15 mouse cellular contexts compared by ENCODE assay signal in genomic region chr3:34486441-34487050, GRCm38 (mm10).
A peak's percentile ranks its signal among the peaks of the same experiment; 100 is the strongest.
DNase-seq lines count a peak whose midpoint lies in the region; ATAC-seq and TF ChIP-seq lines count a peak whose summit lies in the region.
"Had no signal": no experiment of that assay in that cellular context is flagged by ENCODE, and none has a peak within 500 bp of the region (broad histone marks: within the 10 kb centered on the region; RNA-seq: fewer than 3 reads in every experiment).

No protein-coding gene starts in this region.

- H3K9ac ChIP-seq in forebrain, embryonic 15.5 days (replicated peaks) = no peak overlapping the region
- H3K9ac ChIP-seq in forebrain, embryonic 12.5 days = no peak overlapping the region
- H3K9ac ChIP-seq in liver, adult 2 months (ENCODE audit: low read depth, low read length) = no peak overlapping the region
- H3K9ac ChIP-seq in hindbrain, postnatal 0 days (replicated peaks; ENCODE audit: low read length) = no peak overlapping the region
- no peak overlapping the region for H3K9ac ChIP-seq in midbrain, postnatal 0 days (replicated peaks; ENCODE audit: low read length, poor library complexity, severe bottlenecking)
- H3K9ac ChIP-seq: heart, embryonic 15.5 days; neural tube, embryonic 13.5 days had no signal

- TF ChIP-seq CTCF in liver, adult 2 months (IDR thresholded peaks at IDR 0.05; ENCODE audit: low read depth, low read length) = no peak
- no peak for TF ChIP-seq CTCF in hindbrain, postnatal 0 days (IDR thresholded peaks at IDR 0.05; ENCODE audit: low read depth)
- no peak for TF ChIP-seq CTCF in midbrain, postnatal 0 days (IDR thresholded peaks at IDR 0.05)

- H3K27ac ChIP-seq in forebrain, embryonic 15.5 days (replicated peaks) = peak overlapping the region; percentile 52
- no peak overlapping the region for H3K27ac ChIP-seq in forebrain, embryonic 12.5 days
- H3K27ac ChIP-seq in liver, adult 2 months (replicated peaks; ENCODE audit: insufficient read depth, low read depth, low read length) = 0 out of 2 replicates have a peak overlapping the region, but pooled peaks have one; percentile 39
- H3K27ac ChIP-seq in hindbrain, postnatal 0 days = no peak overlapping the region
- no peak overlapping the region for H3K27ac ChIP-seq in midbrain, postnatal 0 days (ENCODE audit: low read depth, low read length)
- H3K27ac ChIP-seq: heart, embryonic 15.5 days; neural tube, embryonic 13.5 days had no signal

- H3K4me1 ChIP-seq in forebrain, embryonic 15.5 days = peaks cover 14% of the 10 kb centered on the region
- H3K4me1 ChIP-seq in forebrain, embryonic 12.5 days = peaks cover 23% of the 10 kb centered on the region
- H3K4me1 ChIP-seq in liver, adult 2 months (ENCODE audit: control insufficient read depth, insufficient read depth, low read length) = peaks cover 16% of the 10 kb centered on the region
- no peaks in the 10 kb centered on the region for H3K4me1 ChIP-seq in hindbrain, postnatal 0 days (ENCODE audit: insufficient read depth, low read length)
- H3K4me1 ChIP-seq in midbrain, postnatal 0 days (ENCODE audit: insufficient read depth, low read length) = no peaks in the 10 kb centered on the region
- H3K4me1 ChIP-seq: heart, embryonic 15.5 days; megakaryocyte, embryonic 14.5 days had no signal

- H3K4me3 ChIP-seq in forebrain, embryonic 15.5 days = no peak overlapping the region
- no peak overlapping the region for H3K4me3 ChIP-seq in forebrain, embryonic 12.5 days (replicated peaks)
- H3K4me3 ChIP-seq in liver, adult 2 months (ENCODE audit: insufficient read depth, low read depth, low read length) = no peak overlapping the region
- H3K4me3 ChIP-seq in hindbrain, postnatal 0 days (ENCODE audit: low read length) = no peak overlapping the region
- H3K4me3 ChIP-seq in midbrain, postnatal 0 days (ENCODE audit: low read depth, low read length) = no peak overlapping the region
- H3K4me3 ChIP-seq: heart, embryonic 15.5 days; megakaryocyte, embryonic 14.5 days; neural tube, embryonic 13.5 days had no signal

- peak; percentile 55 for DNase-seq in liver, adult 2 months (ENCODE audit: extremely low read depth, low read depth, low spot score)
- DNase-seq in liver = no peak
- DNase-seq in hindbrain, postnatal 0 days (ENCODE audit: low spot score) = peak; percentile 43
- DNase-seq in midbrain, postnatal 0 days (ENCODE audit: low spot score) = peak; percentile 27
- no peak for DNase-seq in left cerebral cortex, postnatal 25 days (ENCODE audit: low spot score in 2 of 2)
- DNase-seq in lung, postnatal 36 days = no peak
- DNase-seq: cerebellum, adult 8-10 months; gastrocnemius, postnatal 36 days; lung, adult 2 months had no signal

- H3K27me3 ChIP-seq in forebrain, embryonic 15.5 days = no peaks in the 10 kb centered on the region
- peaks cover 16% of the 10 kb centered on the region for H3K27me3 ChIP-seq in forebrain, embryonic 12.5 days
- no peaks in the 10 kb centered on the region for H3K27me3 ChIP-seq in liver, adult 2 months (ENCODE audit: control insufficient read depth, insufficient read depth, low read length)
- no peaks in the 10 kb centered on the region for H3K27me3 ChIP-seq in hindbrain, postnatal 0 days (ENCODE audit: insufficient read depth, low read length)
- 0 out of 2 replicates have a peak, but pooled peaks cover 3% of the 10 kb centered on the region for H3K27me3 ChIP-seq in midbrain, postnatal 0 days (ENCODE audit: insufficient read depth, low read length)
- H3K27me3 ChIP-seq: megakaryocyte, embryonic 14.5 days had no signal

- no peak overlapping the region for H3K4me2 ChIP-seq in forebrain, embryonic 15.5 days (replicated peaks)
- no peak overlapping the region for H3K4me2 ChIP-seq in forebrain, embryonic 12.5 days
- no peak overlapping the region for H3K4me2 ChIP-seq in hindbrain, postnatal 0 days (ENCODE audit: low read depth, low read length)
- no peak overlapping the region for H3K4me2 ChIP-seq in midbrain, postnatal 0 days (ENCODE audit: low read depth, low read length, poor library complexity, severe bottlenecking)
- H3K4me2 ChIP-seq: heart, embryonic 15.5 days; neural tube, embryonic 13.5 days had no signal

- H3K9me3 ChIP-seq in forebrain, embryonic 15.5 days = no peaks in the 10 kb centered on the region
- no peaks in the 10 kb centered on the region for H3K9me3 ChIP-seq in forebrain, embryonic 12.5 days
- no peaks in the 10 kb centered on the region for H3K9me3 ChIP-seq in hindbrain, postnatal 0 days (ENCODE audit: low read length)
- no peaks in the 10 kb centered on the region for H3K9me3 ChIP-seq in midbrain, postnatal 0 days (ENCODE audit: low read length)
- H3K9me3 ChIP-seq: heart, embryonic 15.5 days; neural tube, embryonic 13.5 days had no signal

- TF ChIP-seq POLR2A in liver, adult 2 months (IDR thresholded peaks at IDR 0.05; ENCODE audit: extremely low read depth, insufficient read depth, low read length) = no peak

- ATAC-seq in forebrain, embryonic 15.5 days (replicated peaks) = peak; percentile 67
- no peak for ATAC-seq in forebrain, embryonic 12.5 days (ENCODE audit: low FRiP score)
- ATAC-seq in hindbrain, postnatal 0 days = no peak
- no peak for ATAC-seq in midbrain, postnatal 0 days (ENCODE audit: low FRiP score)
- ATAC-seq: inflammation-experienced regulatory T-cells, adult 6 months had no signal

- intact Hi-C loops in left cerebral cortex, postnatal 25 days (cut with DNase I) = no loop called here

- no peaks in the 10 kb centered on the region for H3K79me2 ChIP-seq in liver, adult 2 months (ENCODE audit: control insufficient read depth, insufficient read depth, low read length)

- no peaks in the 10 kb centered on the region for H3K36me3 ChIP-seq in forebrain, embryonic 15.5 days
- no peaks in the 10 kb centered on the region for H3K36me3 ChIP-seq in forebrain, embryonic 12.5 days (replicated peaks)
- no peaks in the 10 kb centered on the region for H3K36me3 ChIP-seq in liver, adult 2 months (ENCODE audit: control insufficient read depth, insufficient read depth, low read length)
- H3K36me3 ChIP-seq in hindbrain, postnatal 0 days (ENCODE audit: insufficient read depth, low read length) = no peaks in the 10 kb centered on the region
- no peaks in the 10 kb centered on the region for H3K36me3 ChIP-seq in midbrain, postnatal 0 days (ENCODE audit: insufficient read depth, low read length)
- H3K36me3 ChIP-seq: heart, embryonic 15.5 days; neural tube, embryonic 13.5 days had no signal

- 6% methylated on average over 9 of the region's 9 CpGs for WGBS in forebrain, embryonic 15.5 days
- WGBS in forebrain, embryonic 12.5 days = 4% methylated on average over 9 of the region's 9 CpGs
- WGBS in liver, adult 2 months = 20% methylated on average over 9 of the region's 9 CpGs
- WGBS in hindbrain, postnatal 0 days = 15% methylated on average over 9 of the region's 9 CpGs
- WGBS in midbrain, postnatal 0 days = 9% methylated on average over 9 of the region's 9 CpGs

Comparison
In these comparisons a context has a peak if more than half of its experiments do, and no peak if none do; other contexts are left out.
1. H3K27ac ChIP-seq: peak in forebrain, embryonic 15.5 days (single experiment) and liver, adult 2 months (single experiment); none in forebrain, embryonic 12.5 days (single experiment), hindbrain, postnatal 0 days (single experiment) and midbrain, postnatal 0 days (single experiment).
2. DNase-seq: peak in liver, adult 2 months (single experiment), hindbrain, postnatal 0 days (single experiment) and midbrain, postnatal 0 days (single experiment); none in liver (single experiment), left cerebral cortex, postnatal 25 days (0 of 2) and lung, postnatal 36 days (single experiment).